Mouse (Mus musculus): ENCODE measurements around the gene Fgf8. TPM values are rescaled to one million over a fixed set of nuclear protein-coding genes. Genes with fewer than 3 reads are reported as not detected.

The Fgf8 gene
- polyA plus RNA-seq, 1 experiment from 2014 or later: 0.35 TPM

- no peak overlapping the region for H3K4me3 ChIP-seq (ENCODE audit: low read depth, low read length)
Measured at GRCm38 (mm10) chr19:45736241-45736640, 6.5 kb downstream of the Fgf8 start.

GRCm38 (mm10) chr19:45734762-45735161, 8.0 kb downstream of the Fgf8 start:
- no peak for ATAC-seq (ENCODE audit: low read depth)
- Histone ChIP-seq H3K4me3 (ENCODE audit: low read depth, low read length) (no peak overlapping the region), H3K9ac (replicated peaks; ENCODE audit: low read depth, low read length) (no peak overlapping the region), H3K36me3 (ENCODE audit: control insufficient read depth, insufficient read depth, low read length) (no peaks in the 10 kb centered on the region), H3K27ac (ENCODE audit: low read depth, low read length) (no peak overlapping the region), H3K4me1 (ENCODE audit: control insufficient read depth, insufficient read depth, low read length) (peaks cover 9% of the 10 kb centered on the region; the same call in 1 of the 2 replicates), H3K27me3 (ENCODE audit: control insufficient read depth, insufficient read depth, low read length) (peaks cover 94% of the 10 kb centered on the region), H3K4me2 (ENCODE audit: low read depth, low read length) (no peak overlapping the region), H3K9me3 (ENCODE audit: control insufficient read depth, low read length) (no peaks in the 10 kb centered on the region)
- WGBS: 18% methylated on average over 7 of the region's 7 CpGs

More at GRCm38 (mm10) chr19:45736241-45736640, 6.5 kb downstream of the Fgf8 start:
- Histone ChIP-seq H3K27me3 (ENCODE audit: control insufficient read depth, insufficient read depth, low read length) (peaks cover 92% of the 10 kb centered on the region), H3K27ac (ENCODE audit: low read depth, low read length) (no peak overlapping the region), H3K9me3 (ENCODE audit: control insufficient read depth, low read length) (no peaks in the 10 kb centered on the region), H3K4me2 (ENCODE audit: low read depth, low read length) (no peak overlapping the region), H3K36me3 (ENCODE audit: control insufficient read depth, insufficient read depth, low read length) (no peaks in the 10 kb centered on the region), H3K9ac (replicated peaks; ENCODE audit: low read depth, low read length) (no peak overlapping the region), H3K4me1 (ENCODE audit: control insufficient read depth, insufficient read depth, low read length) (peaks cover 9% of the 10 kb centered on the region; the same call in 1 of the 2 replicates)
- ATAC-seq (ENCODE audit: low read depth): no peak
- WGBS: 40% methylated on average over 1 of the region's 1 CpGs

- peaks cover 89% of the 10 kb centered on the region for H3K27me3 ChIP-seq (ENCODE audit: control insufficient read depth, insufficient read depth, low read length)
Measured at GRCm38 (mm10) chr19:45734191-45734590, 8.5 kb downstream of the Fgf8 start.

DNA sequence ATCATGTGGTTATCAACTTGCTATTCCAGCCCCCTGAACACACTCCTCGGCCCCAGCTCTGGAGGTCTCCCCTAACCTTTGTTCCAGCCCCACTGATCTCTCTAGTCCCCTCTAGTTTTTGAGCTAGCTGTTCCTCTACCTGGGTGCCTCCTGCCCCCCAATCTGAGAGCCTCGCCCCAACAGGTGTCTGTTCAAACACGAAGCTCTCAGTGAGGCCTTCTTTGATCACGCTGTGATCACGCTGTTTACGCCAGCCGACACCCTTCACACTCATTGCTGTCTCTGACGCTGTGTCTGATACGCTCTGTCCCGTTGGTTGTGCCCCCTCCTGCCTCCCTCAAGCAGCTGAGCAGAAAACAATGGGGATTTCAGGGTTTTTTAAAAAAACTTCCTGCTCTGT, 9.2 kb downstream of the Fgf8 start:
- no peak overlapping the region for H3K9ac ChIP-seq (replicated peaks; ENCODE audit: low read depth, low read length)
- ATAC-seq (ENCODE audit: low read depth): no peak
- H3K36me3 ChIP-seq (ENCODE audit: control insufficient read depth, insufficient read depth, low read length): no peaks in the 10 kb centered on the region
- 5% methylated on average over 10 of the region's 10 CpGs for WGBS
- no peak overlapping the region for H3K27ac ChIP-seq (ENCODE audit: low read depth, low read length)
- H3K4me2 ChIP-seq (ENCODE audit: low read depth, low read length): no peak overlapping the region
- peaks cover 87% of the 10 kb centered on the region for H3K27me3 ChIP-seq (ENCODE audit: control insufficient read depth, insufficient read depth, low read length)
- peaks cover 9% of the 10 kb centered on the region; the same call in 1 of the 2 replicates for H3K4me1 ChIP-seq (ENCODE audit: control insufficient read depth, insufficient read depth, low read length)
- H3K4me3 ChIP-seq (ENCODE audit: low read depth, low read length): no peak overlapping the region
- no peaks in the 10 kb centered on the region for H3K9me3 ChIP-seq (ENCODE audit: control insufficient read depth, low read length)

More at GRCm38 (mm10) chr19:45734191-45734590, 8.5 kb downstream of the Fgf8 start:
- H3K36me3 ChIP-seq (ENCODE audit: control insufficient read depth, insufficient read depth, low read length): no peaks in the 10 kb centered on the region
- H3K4me3 ChIP-seq (ENCODE audit: low read depth, low read length): no peak overlapping the region
- 25% methylated on average over 5 of the region's 5 CpGs for WGBS
- no peak overlapping the region for H3K4me2 ChIP-seq (ENCODE audit: low read depth, low read length)
- H3K4me1 ChIP-seq (ENCODE audit: control insufficient read depth, insufficient read depth, low read length): peaks cover 9% of the 10 kb centered on the region; the same call in 1 of the 2 replicates
- H3K27ac ChIP-seq (ENCODE audit: low read depth, low read length): no peak overlapping the region
- no peak overlapping the region for H3K9ac ChIP-seq (replicated peaks; ENCODE audit: low read depth, low read length)
- H3K9me3 ChIP-seq (ENCODE audit: control insufficient read depth, low read length): no peaks in the 10 kb centered on the region
- ATAC-seq (ENCODE audit: low read depth): no peak

- ATAC-seq (ENCODE audit: low read depth): no peak
- Histone ChIP-seq H3K9me3 (ENCODE audit: control insufficient read depth, low read length) (no peaks in the 10 kb centered on the region), H3K4me3 (ENCODE audit: low read depth, low read length) (no peak overlapping the region), H3K4me1 (ENCODE audit: control insufficient read depth, insufficient read depth, low read length) (no peaks in the 10 kb centered on the region), H3K36me3 (ENCODE audit: control insufficient read depth, insufficient read depth, low read length) (no peaks in the 10 kb centered on the region), H3K27me3 (ENCODE audit: control insufficient read depth, insufficient read depth, low read length) (peaks cover 71% of the 10 kb centered on the region), H3K9ac (replicated peaks; ENCODE audit: low read depth, low read length) (no peak overlapping the region), H3K4me2 (ENCODE audit: low read depth, low read length) (no peak overlapping the region), H3K27ac (ENCODE audit: low read depth, low read length) (no peak overlapping the region)
- 81% methylated on average over 7 of the region's 7 CpGs for WGBS
Measured at GRCm38 (mm10) chr19:45731658-45732057, 11.1 kb downstream of the Fgf8 start.

DNA sequence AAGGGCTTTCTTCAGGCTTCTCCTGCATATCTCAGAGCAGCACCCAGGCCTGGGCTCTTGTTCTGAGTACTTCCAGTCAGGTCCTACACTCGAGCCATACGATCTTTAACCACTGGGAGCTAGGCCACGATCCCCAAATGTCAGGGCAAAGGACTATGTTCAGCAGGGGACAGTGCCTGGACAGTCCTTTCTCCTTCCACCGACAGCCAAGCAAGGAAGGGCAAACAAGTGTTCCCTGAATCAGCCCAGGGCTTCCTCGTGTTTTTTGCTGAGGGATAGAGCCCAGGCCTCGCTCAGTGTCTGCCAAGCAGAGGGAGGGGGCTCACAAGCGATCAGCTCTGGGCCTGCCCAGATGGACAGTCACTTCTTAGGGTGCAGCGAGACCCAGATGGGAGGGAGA, 12.7 kb downstream of the Fgf8 start:
- no peak overlapping the region for H3K9ac ChIP-seq (replicated peaks; ENCODE audit: low read depth, low read length)
- no peaks in the 10 kb centered on the region for H3K9me3 ChIP-seq (ENCODE audit: control insufficient read depth, low read length)
- peaks cover 60% of the 10 kb centered on the region for H3K27me3 ChIP-seq (ENCODE audit: control insufficient read depth, insufficient read depth, low read length)
- H3K27ac ChIP-seq (ENCODE audit: low read depth, low read length): no peak overlapping the region
- ATAC-seq (ENCODE audit: low read depth): no peak
- H3K4me3 ChIP-seq (ENCODE audit: low read depth, low read length): no peak overlapping the region
- no peaks in the 10 kb centered on the region for H3K36me3 ChIP-seq (ENCODE audit: control insufficient read depth, insufficient read depth, low read length)
- no peak overlapping the region for H3K4me2 ChIP-seq (ENCODE audit: low read depth, low read length)
- WGBS: 78% methylated on average over 8 of the region's 8 CpGs
- H3K4me1 ChIP-seq (ENCODE audit: control insufficient read depth, insufficient read depth, low read length): no peaks in the 10 kb centered on the region

GRCm38 (mm10) chr19:45727231-45727630, 15.5 kb downstream of the Fgf8 start:
- no peaks in the 10 kb centered on the region for H3K9me3 ChIP-seq (ENCODE audit: control insufficient read depth, low read length)
- H3K27me3 ChIP-seq (ENCODE audit: control insufficient read depth, insufficient read depth, low read length): peaks cover 35% of the 10 kb centered on the region
- no peaks in the 10 kb centered on the region for H3K36me3 ChIP-seq (ENCODE audit: control insufficient read depth, insufficient read depth, low read length)
- H3K9ac ChIP-seq (replicated peaks; ENCODE audit: low read depth, low read length): no peak overlapping the region
- H3K4me2 ChIP-seq (ENCODE audit: low read depth, low read length): no peak overlapping the region
- no peaks in the 10 kb centered on the region for H3K4me1 ChIP-seq (ENCODE audit: control insufficient read depth, insufficient read depth, low read length)
- WGBS: 78% methylated on average over 10 of the region's 10 CpGs
- no peak overlapping the region for H3K4me3 ChIP-seq (ENCODE audit: low read depth, low read length)
- no peak for ATAC-seq (ENCODE audit: low read depth)
- no peak overlapping the region for H3K27ac ChIP-seq (ENCODE audit: low read depth, low read length)

- ATAC-seq (ENCODE audit: low read depth): no peak
- H3K4me3 ChIP-seq (ENCODE audit: low read depth, low read length): no peak overlapping the region
- H3K9ac ChIP-seq (replicated peaks; ENCODE audit: low read depth, low read length): no peak overlapping the region
- H3K36me3 ChIP-seq (ENCODE audit: control insufficient read depth, insufficient read depth, low read length): no peaks in the 10 kb centered on the region
- no peak overlapping the region for H3K27ac ChIP-seq (ENCODE audit: low read depth, low read length)
- H3K4me2 ChIP-seq (ENCODE audit: low read depth, low read length): no peak overlapping the region
- H3K4me1 ChIP-seq (ENCODE audit: control insufficient read depth, insufficient read depth, low read length): no peaks in the 10 kb centered on the region
- H3K27me3 ChIP-seq (ENCODE audit: control insufficient read depth, insufficient read depth, low read length): peaks cover 23% of the 10 kb centered on the region
- H3K9me3 ChIP-seq (ENCODE audit: control insufficient read depth, low read length): no peaks in the 10 kb centered on the region
- WGBS: 35% methylated on average over 14 of the region's 14 CpGs
Measured at GRCm38 (mm10) chr19:45725677-45726277, 16.9 kb downstream of the Fgf8 start.

DNA sequence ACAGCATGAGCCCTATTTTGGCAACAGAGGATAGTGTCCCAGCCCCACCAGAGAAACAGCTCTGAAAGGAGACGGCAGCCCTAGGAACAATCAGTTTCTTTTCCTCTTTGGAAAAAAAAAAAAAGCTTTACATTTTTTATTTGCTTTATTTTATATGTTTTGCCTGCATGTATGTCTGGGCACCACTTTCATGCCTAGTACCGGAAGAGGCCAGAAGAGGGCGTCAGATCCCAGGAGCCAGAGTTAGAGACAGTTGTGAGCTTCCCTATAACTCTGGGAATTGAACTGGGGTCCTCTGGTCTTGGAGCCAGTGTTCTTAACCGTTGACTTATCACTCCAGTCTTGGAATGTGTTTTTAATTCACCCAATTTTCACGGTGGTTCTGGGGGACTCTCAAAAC, 20.5 kb downstream of the Fgf8 start:
- Histone ChIP-seq H3K4me2 (ENCODE audit: low read depth, low read length) (no peak overlapping the region), H3K4me3 (ENCODE audit: low read depth, low read length) (no peak overlapping the region), H3K9ac (replicated peaks; ENCODE audit: low read depth, low read length) (no peak overlapping the region), H3K9me3 (ENCODE audit: control insufficient read depth, low read length) (no peaks in the 10 kb centered on the region), H3K27me3 (ENCODE audit: control insufficient read depth, insufficient read depth, low read length) (peaks cover 8% of the 10 kb centered on the region), H3K4me1 (ENCODE audit: control insufficient read depth, insufficient read depth, low read length) (no peaks in the 10 kb centered on the region), H3K27ac (ENCODE audit: low read depth, low read length) (no peak overlapping the region), H3K36me3 (ENCODE audit: control insufficient read depth, insufficient read depth, low read length) (no peaks in the 10 kb centered on the region)
- ATAC-seq (ENCODE audit: low read depth): no peak
- WGBS: 79% methylated on average over 5 of the region's 5 CpGs

All from neural tube, embryonic 14.5 days (tissue).